ENCODE assay signal across 8 mouse cellular contexts in the genomic region with DNA sequence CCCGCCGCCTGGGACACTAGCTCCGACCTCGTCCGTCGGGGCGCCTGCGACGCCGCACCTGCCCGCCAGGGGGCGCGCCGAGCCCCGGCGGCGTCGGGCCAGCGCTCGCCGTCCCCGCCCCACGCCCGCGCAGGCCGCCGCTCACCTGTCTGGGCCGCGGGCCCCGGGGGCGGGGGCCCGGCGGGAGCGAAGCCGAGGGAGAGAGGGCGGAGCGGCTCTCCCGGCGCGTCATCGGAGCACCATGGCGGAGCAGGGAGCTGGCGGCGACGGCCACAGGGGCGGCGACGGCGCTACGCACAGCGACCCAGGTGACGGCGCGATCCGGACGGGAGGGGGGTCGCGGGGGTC. TPM values are rescaled to one million over a fixed set of nuclear protein-coding genes. Genes with fewer than 3 reads are reported as not detected.
DNase-seq lines count a peak whose midpoint lies in the region; ATAC-seq and TF ChIP-seq lines count a peak whose summit lies in the region.

No protein-coding gene starts in this region.

- peak; percentile 34 to 41 for DNase-seq in right cerebral cortex, adult 2 months (ENCODE audit: low spot score in 2 of 2)
- DNase-seq in right cerebral cortex, postnatal 14 days, result no peak
- DNase-seq in heart, adult 2 months, result peak; percentile 66 to 69
- peak; percentile 87 for DNase-seq in kidney, adult 2 months
- DNase-seq in liver, embryonic 14.5 days (ENCODE audit: low read depth in 3 of 3, low spot score in 3 of 3), result peak in 1 of 3 experiments; percentile 46
- DNase-seq in neural tube, embryonic 11.5 days (ENCODE audit: low spot score), result peak; percentile 52
- peak; percentile 17 to 23 for DNase-seq in thymus, adult 18-20 months

- H3K9ac ChIP-seq in heart, adult 2 months (ENCODE audit: low read depth, low read length), result peak overlapping the region; percentile 72
- peak overlapping the region; percentile 67 for H3K9ac ChIP-seq in liver, embryonic 14.5 days (replicated peaks)
- H3K9ac ChIP-seq in neural tube, embryonic 11.5 days (ENCODE audit: low read length), result peak overlapping the region; percentile 58

- H3K4me1 ChIP-seq in heart, adult 2 months (ENCODE audit: control insufficient read depth, insufficient read depth, low read length), result peaks cover 2% of the 10 kb centered on the region; the same call in 1 of the 2 replicates
- peaks cover 14% of the 10 kb centered on the region for H3K4me1 ChIP-seq in kidney, adult 2 months (ENCODE audit: control insufficient read depth, insufficient read depth, low read length)
- H3K4me1 ChIP-seq in liver, embryonic 14.5 days (replicated peaks; ENCODE audit: control insufficient read depth in 2 of 2, insufficient read depth in 2 of 2, low read length in 1 of 2), result peaks cover 0 to 2% of the 10 kb centered on the region in 2 experiments; a peak in 1 of 4 replicates
- H3K4me1 ChIP-seq in neural tube, embryonic 11.5 days (ENCODE audit: control insufficient read depth, insufficient read depth, low read length), result peaks cover 6% of the 10 kb centered on the region; the same call in 1 of the 2 replicates

- WGBS in heart, adult 2 months, result 1% methylated on average over 46 of the region's 58 CpGs
- whole genome bisulfite sequencing in kidney, adult 2 months, result 1% methylated on average over 54 of the region's 58 CpGs
- WGBS in liver, embryonic 14.5 days (ENCODE audit: insufficient replicate concordance), result 1% methylated on average over 54 of the region's 58 CpGs
- under 1% methylated on average over 47 of the region's 58 CpGs for WGBS in neural tube, embryonic 11.5 days

- H3K36me3 ChIP-seq in heart, adult 2 months (ENCODE audit: control insufficient read depth, insufficient read depth, low read length), result no peaks in the 10 kb centered on the region
- H3K36me3 ChIP-seq in kidney, adult 2 months (ENCODE audit: control insufficient read depth, insufficient read depth, low read length), result no peaks in the 10 kb centered on the region
- no peaks in the 10 kb centered on the region for H3K36me3 ChIP-seq in liver, embryonic 14.5 days (replicated peaks; ENCODE audit: control insufficient read depth, insufficient read depth, low read depth)
- H3K36me3 ChIP-seq in neural tube, embryonic 11.5 days (ENCODE audit: control insufficient read depth, insufficient read depth, low read length), result no peaks in the 10 kb centered on the region

- no peak for TF ChIP-seq EP300 in heart, adult 2 months (IDR thresholded peaks at IDR 0.05; ENCODE audit: insufficient read depth, low read depth, low read length)
- no peak for TF ChIP-seq EP300 in liver, embryonic 14.5 days (IDR thresholded peaks at IDR 0.05; ENCODE audit: low read depth)

- H3K9me3 ChIP-seq in liver, embryonic 14.5 days (ENCODE audit: control insufficient read depth, low read length), result no peaks in the 10 kb centered on the region
- no peaks in the 10 kb centered on the region for H3K9me3 ChIP-seq in neural tube, embryonic 11.5 days (ENCODE audit: control insufficient read depth, low read length)

- TF ChIP-seq CTCF in heart, adult 2 months (IDR thresholded peaks at IDR 0.05), result peak; percentile 61
- TF ChIP-seq CTCF in kidney, adult 2 months (conservative IDR thresholded peaks at IDR 0.05; ENCODE audit: insufficient read depth, insufficient read length, low read depth, low read length), result peak; percentile 38
- TF ChIP-seq CTCF in liver, embryonic 14.5 days (IDR thresholded peaks at IDR 0.05; ENCODE audit: low read depth), result no peak

- H3K4me2 ChIP-seq in liver, embryonic 14.5 days (ENCODE audit: low read depth), result peak overlapping the region; percentile 88
- H3K4me2 ChIP-seq in neural tube, embryonic 11.5 days (ENCODE audit: low read depth), result peak overlapping the region; percentile 95

- no peaks in the 10 kb centered on the region for H3K79me2 ChIP-seq in heart, adult 2 months (replicated peaks; ENCODE audit: control insufficient read depth, insufficient read depth, low read length)

- TF ChIP-seq POLR2A in heart, adult 2 months (IDR thresholded peaks at IDR 0.05; ENCODE audit: insufficient read depth, low read depth, low read length), result no peak
- TF ChIP-seq POLR2A in kidney, adult 2 months (IDR thresholded peaks at IDR 0.05; ENCODE audit: low read depth, low read length), result no peak

- peak overlapping the region; percentile 77 for H3K4me3 ChIP-seq in heart, adult 2 months
- H3K4me3 ChIP-seq in kidney, adult 2 months (ENCODE audit: insufficient read depth, low read depth, low read length), result peak overlapping the region; percentile 89
- H3K4me3 ChIP-seq in liver, embryonic 14.5 days (ENCODE audit: insufficient read depth in 1 of 2, low read depth in 2 of 2, low read length in 2 of 2), result peak overlapping the region; percentile 67 to 78
- peak overlapping the region; percentile 72 for H3K4me3 ChIP-seq in neural tube, embryonic 11.5 days (ENCODE audit: low read depth, low read length)

- intact Hi-C loops in heart, adult 2 months (cut with DNase I), result no loop called here

- peak; percentile 43; the same call in 1 of the 2 replicates for ATAC-seq in common myeloid progenitor, adult 5-6 weeks (replicated peaks; ENCODE audit: low read depth, poor library complexity, severe bottlenecking)
- ATAC-seq in liver, embryonic 14.5 days (ENCODE audit: insufficient read depth), result peak; percentile 87
- peak; percentile 64 for ATAC-seq in neural tube, embryonic 11.5 days (ENCODE audit: insufficient read depth, low FRiP score, low TSS enrichment)

- H3K27ac ChIP-seq in heart, adult 2 months, result peak overlapping the region; percentile 40
- no peak overlapping the region for H3K27ac ChIP-seq in kidney, adult 2 months (ENCODE audit: insufficient read depth, low read depth, low read length)
- no peak overlapping the region for H3K27ac ChIP-seq in liver, embryonic 14.5 days
- H3K27ac ChIP-seq in neural tube, embryonic 11.5 days (ENCODE audit: low read depth, low read length), result no peak overlapping the region

- H3K27me3 ChIP-seq in heart, adult 2 months (ENCODE audit: control insufficient read depth, insufficient read depth, low read length), result peaks cover 3% of the 10 kb centered on the region
- no peaks in the 10 kb centered on the region for H3K27me3 ChIP-seq in kidney, adult 2 months (replicated peaks; ENCODE audit: control insufficient read depth, insufficient read depth, low read length)
- peaks cover 28% of the 10 kb centered on the region for H3K27me3 ChIP-seq in liver, embryonic 14.5 days (ENCODE audit: control insufficient read depth, insufficient read depth, low read length)
- H3K27me3 ChIP-seq in neural tube, embryonic 11.5 days (ENCODE audit: control insufficient read depth, insufficient read depth, low read length), result peaks cover 30% of the 10 kb centered on the region

RNA-seq across cellular contexts. Expression of gene Map7, which starts 0.5 kb away (rescaled TPM):
- 47.9 and 49.1 TPM in 2 replicates for total RNA-seq in common myeloid progenitor, adult 5-6 weeks (2017)
- total RNA-seq in heart, adult 2 months (2021), result 10 to 100 TPM; 17.9 to 19.3 TPM
- polyA plus RNA-seq in heart, adult 2 months (2012; rRNA removed), result 5.8 and 6.6 TPM in 2 replicates
- 30.0 and 31.6 TPM in 2 replicates for polyA plus RNA-seq in kidney, adult 2 months (2012; rRNA removed)
- polyA plus RNA-seq in liver, embryonic 14.5 days (2012; rRNA removed), result 2.1 and 2.2 TPM in 2 replicates
- polyA plus RNA-seq in liver, embryonic 14.5 days (2014; fragmentation: Nextera tagmentation; extraction: Ambion mirVana), result 2.3 and 3.1 TPM in 2 replicates
- 5.2 and 5.4 TPM in 2 replicates for polyA plus RNA-seq in neural tube, embryonic 11.5 days (2014; fragmentation: Nextera tagmentation; extraction: Ambion mirVana)
